Mouse (Mus musculus) forebrain, embryonic 13.5 days (tissue): ENCODE data around the gene Erp29. TPM values are rescaled to one million over a fixed set of nuclear protein-coding genes. Genes with fewer than 3 reads are reported as not detected.

Source experiments
- ATAC-seq: fragments of 200-750 bp; cut with Nextera tagmentation; 2 replicates; pipeline ENCODE4 v1.8.0; 2017
- H3K27ac ChIP-seq: fragments of 300-500 bp; sonication (generic); 2 replicates; pipeline ENCODE4 v1.5.1; 2015; ENCODE audit warnings: inconsistent platforms, mild to moderate bottlenecking, moderate library complexity
- H3K27me3 ChIP-seq: fragments of 300-500 bp; sonication (generic); 2 replicates; pipeline ENCODE4 v1.6.1; 2015; ENCODE audit warnings: mild to moderate bottlenecking, inconsistent platforms
- H3K36me3 ChIP-seq: fragments of 300-500 bp; sonication (generic); 2 replicates; pipeline ENCODE4 v1.6.1; 2015; ENCODE audit warnings: mild to moderate bottlenecking, inconsistent platforms; ENCODE audit not compliant: poor library complexity, severe bottlenecking
- H3K4me1 ChIP-seq: fragments of 300-500 bp; sonication (generic); 2 replicates; pipeline ENCODE4 v1.6.1; 2015; ENCODE audit warnings: inconsistent platforms
- H3K4me2 ChIP-seq: fragments of 300-500 bp; sonication (generic); 2 replicates; pipeline ENCODE4 v1.6.1; 2015; ENCODE audit warnings: inconsistent platforms, mild to moderate bottlenecking, moderate library complexity
- H3K4me3 ChIP-seq: fragments of 300-500 bp; sonication (generic); 2 replicates; pipeline ENCODE4 v1.5.1; 2015; ENCODE audit warnings: mild to moderate bottlenecking, inconsistent platforms
- H3K9ac ChIP-seq: fragments of 300-500 bp; sonication (generic); 2 replicates; pipeline ENCODE4 v1.6.1; 2015; ENCODE audit warnings: mild to moderate bottlenecking, inconsistent platforms
- H3K9me3 ChIP-seq: fragments of 300-500 bp; sonication (generic); replicated peaks from 2 replicates; pipeline ENCODE4 v1.6.1; 2016; ENCODE audit warnings: inconsistent platforms
- WGBS: fragments of 180-500 bp; shearing (Covaris S2); methylation state at CpG from one replicate; pipeline ENCODE4 v1.1.7; 2015; 5-methylcytosine and 5-hydroxymethylcytosine counted together
- polyA plus RNA-seq: library from polyadenylated mRNA; unstranded; fragments of >200 nt; fragmentation: Nextera tagmentation; extraction: Ambion mirVana; gene quantifications from 2 replicates; pipeline ENCODE4 v1.2.1, GENCODE M21; 2015

The Erp29 gene
- polyA plus RNA-seq, 1 experiment from 2014 or later, result 130 TPM

DNA sequence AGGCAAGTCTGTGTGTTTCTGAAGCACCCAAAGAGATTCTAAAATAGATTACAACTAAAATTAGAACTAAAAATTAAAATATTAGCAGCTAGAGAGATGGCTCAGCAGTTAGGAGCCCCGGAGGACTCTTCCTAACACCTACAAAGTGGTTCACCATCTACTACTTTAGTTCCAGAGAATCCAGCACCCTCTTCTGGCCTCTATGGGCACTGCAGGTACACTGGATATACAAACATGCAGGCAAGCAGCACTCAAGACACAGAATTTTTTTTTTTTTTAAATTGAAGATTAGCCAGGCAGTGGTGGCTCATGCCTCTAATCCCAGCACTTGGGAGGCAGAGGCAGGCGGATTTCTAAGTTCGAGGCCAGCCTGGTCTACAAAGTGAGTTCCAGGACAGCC, 8.8 kb downstream of the Erp29 start:
- Histone ChIP-seq H3K4me2 (no peak overlapping the region), H3K4me1 (no peaks in the 10 kb centered on the region), H3K27me3 (no peaks in the 10 kb centered on the region), H3K9ac (no peak overlapping the region), H3K4me3 (no peak overlapping the region), H3K27ac (no peak overlapping the region), H3K9me3 (no peaks in the 10 kb centered on the region), H3K36me3 (peaks cover 96% of the 10 kb centered on the region)
- 92% methylated on average over 3 of the region's 3 CpGs for WGBS
- ATAC-seq, result no peak

DNA sequence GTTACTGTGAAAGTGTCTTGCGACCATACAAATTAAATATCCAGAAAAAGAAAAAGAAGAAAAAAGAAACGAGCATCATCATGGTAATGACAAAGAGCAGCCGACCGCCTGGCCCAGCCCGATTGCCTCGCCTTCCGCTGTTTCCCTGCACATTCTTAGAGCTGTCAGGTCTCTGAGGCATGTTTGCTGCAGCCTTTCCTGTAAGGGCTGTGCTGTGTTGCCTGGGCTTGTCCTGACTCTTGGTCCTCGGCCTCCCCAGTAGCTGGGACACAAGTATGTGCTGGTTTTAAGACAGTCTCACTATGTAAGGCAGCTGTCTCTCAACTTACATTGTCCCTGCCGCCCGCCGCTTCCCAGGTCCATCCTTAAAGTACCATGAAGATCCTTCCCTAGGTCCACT, 13.6 kb downstream of the Erp29 start:
- no peaks in the 10 kb centered on the region for H3K4me1 ChIP-seq
- ATAC-seq, result no peak
- H3K36me3 ChIP-seq, result peaks cover 93% of the 10 kb centered on the region
- H3K4me3 ChIP-seq, result no peak overlapping the region
- no peak overlapping the region for H3K27ac ChIP-seq
- H3K9ac ChIP-seq, result no peak overlapping the region
- H3K4me2 ChIP-seq, result no peak overlapping the region
- H3K27me3 ChIP-seq, result no peaks in the 10 kb centered on the region
- WGBS, result 93% methylated on average over 11 of the region's 11 CpGs
- H3K9me3 ChIP-seq, result no peaks in the 10 kb centered on the region

DNA sequence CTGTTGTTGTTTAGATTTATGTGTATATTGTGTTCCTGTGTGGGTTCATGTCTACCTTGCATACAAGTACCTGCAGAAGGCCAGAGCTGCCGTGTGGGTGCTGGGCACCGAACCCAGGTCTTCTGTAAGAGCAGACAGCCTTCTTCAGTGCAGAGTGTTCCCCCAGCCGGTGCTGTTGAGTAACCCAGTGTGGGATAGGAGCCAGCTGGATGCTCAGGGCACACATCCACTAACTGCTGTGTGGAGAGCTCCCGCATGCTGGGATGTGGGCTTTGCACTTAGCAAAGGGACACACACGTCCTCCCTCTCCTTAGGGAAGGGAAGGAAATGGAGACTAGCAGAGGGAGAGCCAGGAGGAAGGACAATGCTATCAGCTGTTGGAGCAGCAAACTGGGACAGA, 14.2 kb downstream of the Erp29 start:
- Histone ChIP-seq H3K9me3 (no peaks in the 10 kb centered on the region), H3K36me3 (peaks cover 93% of the 10 kb centered on the region)
- ATAC-seq, result no peak

DNA sequence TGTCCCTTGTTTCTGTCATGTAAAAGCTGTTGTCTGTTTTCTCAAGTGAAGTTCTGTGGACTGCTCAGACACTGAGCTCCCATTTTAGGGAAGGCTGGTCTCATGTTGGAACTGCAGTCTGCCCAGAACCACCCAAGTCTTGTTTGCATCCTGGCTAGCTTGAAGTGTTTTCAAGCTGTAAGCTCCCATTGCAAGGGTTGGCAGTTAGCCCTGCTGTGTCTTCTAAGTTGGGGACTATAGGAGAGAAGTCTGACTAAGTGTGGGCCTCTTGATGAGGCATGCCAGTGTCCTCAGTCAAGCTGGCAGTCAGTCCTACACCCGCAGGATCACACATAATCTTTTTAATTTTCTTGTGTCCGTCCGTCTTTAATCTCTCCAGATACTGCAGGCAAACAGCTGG, 23.4 kb downstream of the Erp29 start:
- no peaks in the 10 kb centered on the region for H3K27me3 ChIP-seq
- 96% methylated on average over 3 of the region's 3 CpGs for WGBS
- peaks cover 100% of the 10 kb centered on the region for H3K36me3 ChIP-seq
- H3K9me3 ChIP-seq, result no peaks in the 10 kb centered on the region
- no peak overlapping the region for H3K4me3 ChIP-seq
- no peak overlapping the region for H3K4me2 ChIP-seq
- no peak overlapping the region for H3K9ac ChIP-seq
- no peaks in the 10 kb centered on the region for H3K4me1 ChIP-seq
- H3K27ac ChIP-seq, result no peak overlapping the region
- ATAC-seq, result no peak

More for the DNA sequence above, 14.2 kb downstream of the Erp29 start:
- Histone ChIP-seq H3K4me2 (no peak overlapping the region), H3K4me1 (no peaks in the 10 kb centered on the region), H3K9ac (no peak overlapping the region), H3K27me3 (no peaks in the 10 kb centered on the region), H3K4me3 (no peak overlapping the region), H3K27ac (no peak overlapping the region)
- WGBS, result 90% methylated on average over 5 of the region's 5 CpGs

DNA sequence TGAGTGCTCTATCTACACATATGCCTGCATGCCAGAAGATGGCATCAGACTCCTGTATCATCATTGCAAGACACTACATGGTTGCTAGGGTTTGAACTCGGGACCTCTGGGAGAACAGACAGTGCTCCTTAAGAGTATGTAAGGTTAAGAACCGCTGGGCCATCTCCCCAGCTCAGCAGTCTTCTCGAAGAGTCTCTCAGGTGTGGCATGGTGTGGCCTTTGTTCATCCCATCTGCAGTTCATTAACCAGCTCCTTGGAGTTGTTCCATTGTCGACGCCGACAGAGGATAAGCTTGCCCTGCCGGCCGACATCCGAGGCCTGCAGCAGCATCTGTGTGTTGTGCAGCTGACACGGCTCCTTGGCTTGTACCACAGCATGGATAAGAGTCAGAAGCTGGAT, 29.0 kb downstream of the Erp29 start:
- no peaks in the 10 kb centered on the region for H3K9me3 ChIP-seq
- H3K9ac ChIP-seq, result no peak overlapping the region
- no peaks in the 10 kb centered on the region for H3K27me3 ChIP-seq
- 92% methylated on average over 10 of the region's 10 CpGs for WGBS
- H3K27ac ChIP-seq, result no peak overlapping the region
- ATAC-seq, result no peak
- peaks cover 98% of the 10 kb centered on the region for H3K36me3 ChIP-seq
- no peaks in the 10 kb centered on the region for H3K4me1 ChIP-seq
- no peak overlapping the region for H3K4me2 ChIP-seq
- no peak overlapping the region for H3K4me3 ChIP-seq

DNA sequence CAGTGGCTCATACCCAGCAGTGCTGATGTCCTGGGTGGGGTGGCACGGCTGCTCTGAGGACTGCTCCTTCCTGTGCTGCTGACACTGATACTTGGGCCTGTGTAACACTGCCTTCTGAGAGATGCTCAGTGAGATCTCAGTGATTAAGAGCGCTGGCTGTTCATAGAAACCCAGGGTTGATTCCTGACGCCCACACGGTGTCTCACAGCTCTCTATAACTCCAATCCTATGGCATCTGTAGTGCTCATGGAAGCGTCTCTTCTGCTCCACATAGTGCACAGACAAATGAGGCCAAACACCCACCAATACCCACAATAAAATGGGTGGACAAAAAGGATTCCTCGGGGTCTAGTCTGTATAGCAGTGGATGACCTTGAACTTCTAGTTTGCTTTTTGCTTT, 29.5 kb downstream of the Erp29 start:
- no peaks in the 10 kb centered on the region for H3K27me3 ChIP-seq
- ATAC-seq, result no peak
- H3K4me2 ChIP-seq, result no peak overlapping the region
- H3K9me3 ChIP-seq, result no peaks in the 10 kb centered on the region
- peaks cover 98% of the 10 kb centered on the region for H3K36me3 ChIP-seq
- H3K4me1 ChIP-seq, result no peaks in the 10 kb centered on the region
- H3K27ac ChIP-seq, result no peak overlapping the region
- no peak overlapping the region for H3K4me3 ChIP-seq
- no peak overlapping the region for H3K9ac ChIP-seq
- 93% methylated on average over 6 of the region's 6 CpGs for whole genome bisulfite sequencing

DNA sequence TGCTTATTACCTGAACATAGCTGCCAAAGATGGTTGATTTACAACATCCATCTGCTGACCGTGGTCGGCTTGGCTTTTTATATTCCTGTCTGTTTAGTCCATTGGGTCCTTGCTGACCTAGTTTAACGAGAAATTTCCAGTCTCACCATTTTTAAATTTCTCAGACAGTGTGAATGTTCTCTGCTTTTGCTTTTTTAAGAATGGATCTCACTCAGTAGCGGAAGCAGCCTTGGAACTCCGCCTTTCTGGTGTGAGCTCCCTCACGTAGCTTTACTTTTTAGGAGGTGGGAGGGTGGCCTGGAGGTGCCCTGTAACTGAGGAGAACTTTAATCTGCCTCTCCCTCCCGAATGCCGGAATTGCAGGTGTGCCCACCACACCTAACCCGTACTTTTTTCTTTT, 31.6 kb downstream of the Erp29 start:
- no peak overlapping the region for H3K9ac ChIP-seq
- H3K9me3 ChIP-seq, result no peaks in the 10 kb centered on the region
- no peaks in the 10 kb centered on the region for H3K27me3 ChIP-seq
- H3K27ac ChIP-seq, result no peak overlapping the region
- H3K4me2 ChIP-seq, result no peak overlapping the region
- no peak for ATAC-seq
- 94% methylated on average over 9 of the region's 9 CpGs for WGBS
- H3K36me3 ChIP-seq, result peaks cover 98% of the 10 kb centered on the region
- H3K4me1 ChIP-seq, result no peaks in the 10 kb centered on the region
- no peak overlapping the region for H3K4me3 ChIP-seq

DNA sequence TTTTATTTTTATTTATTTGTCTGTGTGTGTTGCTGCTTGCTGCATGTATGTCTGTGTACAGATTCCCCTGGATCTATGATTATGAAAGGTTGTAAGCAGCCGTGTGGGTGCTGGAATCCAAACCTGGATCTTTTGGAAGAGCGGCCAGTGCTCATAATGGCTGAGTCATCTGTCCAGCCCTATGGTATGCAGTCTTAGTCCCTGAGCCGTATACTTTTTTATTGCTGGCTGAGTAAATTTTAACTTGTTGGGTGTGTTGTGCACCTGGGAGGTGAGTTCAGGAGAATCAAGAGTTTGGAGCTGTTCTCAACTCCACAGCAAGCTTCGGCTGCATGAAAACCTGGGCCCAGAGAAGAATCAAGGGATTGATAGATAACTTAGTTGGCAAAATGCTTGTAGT, 41.3 kb downstream of the Erp29 start:
- H3K27ac ChIP-seq, result no peak overlapping the region
- ATAC-seq, result no peak
- H3K4me2 ChIP-seq, result no peak overlapping the region
- no peaks in the 10 kb centered on the region for H3K4me1 ChIP-seq
- H3K9me3 ChIP-seq, result no peaks in the 10 kb centered on the region
- no peak overlapping the region for H3K9ac ChIP-seq
- H3K4me3 ChIP-seq, result no peak overlapping the region
- H3K27me3 ChIP-seq, result no peaks in the 10 kb centered on the region
- peaks cover 91% of the 10 kb centered on the region for H3K36me3 ChIP-seq
- WGBS, result 94% methylated on average over 4 of the region's 4 CpGs

DNA sequence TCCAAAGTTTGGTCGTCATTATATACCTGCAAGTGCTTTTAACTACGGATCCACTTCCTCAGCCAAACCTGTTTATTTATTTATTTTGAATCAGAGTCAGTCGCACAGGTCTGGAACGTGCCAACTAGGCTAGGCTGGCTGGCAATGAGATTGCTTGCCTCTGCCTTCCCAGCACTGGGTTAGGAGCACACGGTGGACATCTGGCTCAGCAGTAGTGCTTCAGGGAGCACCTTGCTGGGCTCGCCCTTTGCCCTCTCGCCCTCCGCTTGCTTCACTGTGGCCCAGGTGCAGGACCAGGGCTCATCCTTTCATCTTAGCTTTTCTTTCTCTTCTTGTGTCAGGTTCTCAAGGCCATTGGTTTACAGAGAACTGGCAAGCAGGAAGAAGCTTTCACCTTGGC, 44.5 kb downstream of the Erp29 start:
- Histone ChIP-seq H3K27me3 (no peaks in the 10 kb centered on the region), H3K36me3 (peaks cover 62% of the 10 kb centered on the region), H3K27ac (no peak overlapping the region), H3K4me2 (no peak overlapping the region), H3K4me1 (no peaks in the 10 kb centered on the region), H3K9me3 (no peaks in the 10 kb centered on the region), H3K4me3 (no peak overlapping the region), H3K9ac (no peak overlapping the region)
- ATAC-seq, result no peak
- WGBS, result 93% methylated on average over 8 of the region's 8 CpGs

DNA sequence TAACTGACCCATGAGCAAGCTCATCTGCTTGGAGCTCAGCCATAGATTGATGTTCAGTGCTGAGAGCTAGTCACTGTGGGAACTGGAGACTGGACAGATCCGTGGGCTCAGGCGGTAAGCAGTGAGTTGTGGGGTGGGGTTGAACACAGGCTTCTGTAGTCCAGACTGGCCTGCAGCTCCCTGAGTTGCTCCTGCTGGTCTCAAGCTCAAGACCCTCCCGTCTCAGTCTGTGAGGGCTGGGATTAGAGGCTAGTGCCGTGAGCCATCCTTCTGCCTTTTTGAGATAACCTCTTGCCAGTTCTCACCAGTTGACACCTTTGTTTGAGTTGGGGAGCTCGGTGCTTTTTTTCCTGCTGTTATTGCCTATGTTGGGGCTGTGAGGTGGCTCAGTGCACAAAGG, 51.5 kb downstream of the Erp29 start:
- Histone ChIP-seq H3K4me2 (no peak overlapping the region), H3K4me3 (no peak overlapping the region), H3K27ac (no peak overlapping the region), H3K4me1 (peaks cover 20% of the 10 kb centered on the region), H3K9ac (no peak overlapping the region), H3K9me3 (no peaks in the 10 kb centered on the region), H3K36me3 (peaks cover 16% of the 10 kb centered on the region; the same call in 1 of the 2 replicates), H3K27me3 (no peaks in the 10 kb centered on the region)
- 93% methylated on average over 5 of the region's 5 CpGs for WGBS
- ATAC-seq, result no peak

DNA sequence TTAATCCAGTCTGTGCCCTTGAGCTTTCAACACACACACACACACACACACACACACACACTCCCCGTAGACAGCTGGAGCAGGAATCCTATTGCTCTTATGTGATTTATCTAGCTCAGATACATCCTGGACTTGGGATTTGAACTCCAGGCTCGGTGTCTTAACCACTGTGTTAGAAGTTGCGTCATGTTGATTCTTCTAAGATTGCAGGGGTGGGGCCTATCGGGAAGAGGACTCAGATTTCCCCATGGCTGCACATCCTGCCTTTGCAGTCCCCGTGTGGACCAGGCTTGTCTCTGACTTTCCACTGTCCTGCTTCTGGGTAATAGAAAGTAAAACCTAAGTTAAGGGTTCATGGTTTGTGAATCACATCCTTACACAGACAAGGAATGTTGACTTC, 52.2 kb downstream of the Erp29 start:
- ATAC-seq, result no peak
- WGBS, result 88% methylated on average over 5 of the region's 5 CpGs
- no peaks in the 10 kb centered on the region for H3K9me3 ChIP-seq

DNA sequence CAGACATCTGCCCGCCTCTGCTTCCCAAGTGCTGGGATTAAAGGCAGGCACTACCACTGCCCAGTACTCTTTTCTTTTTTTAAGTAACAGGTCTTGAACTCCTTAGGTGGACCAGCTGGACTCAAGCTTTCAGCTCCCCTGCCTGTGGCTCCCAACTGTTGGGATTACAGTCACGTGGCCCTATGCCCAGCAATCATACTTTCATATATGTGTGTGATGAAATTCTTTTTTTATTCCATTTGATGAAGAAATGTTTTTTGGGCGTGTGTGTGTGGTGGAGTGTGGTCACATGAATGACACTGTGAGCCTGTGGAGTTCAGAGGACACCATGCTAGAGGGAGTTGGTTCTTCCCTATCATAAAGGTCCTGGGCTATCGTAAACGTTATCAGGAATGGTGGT, 52.8 kb downstream of the Erp29 start:
- H3K27ac ChIP-seq, result no peak overlapping the region
- no peaks in the 10 kb centered on the region for H3K27me3 ChIP-seq
- H3K4me1 ChIP-seq, result peaks cover 20% of the 10 kb centered on the region
- WGBS, result 92% methylated on average over 5 of the region's 5 CpGs
- peak overlapping the region; percentile 94; the same call in 1 of the 2 replicates for H3K4me3 ChIP-seq
- peak overlapping the region; percentile 96 for H3K4me2 ChIP-seq
- H3K36me3 ChIP-seq, result peaks cover 16% of the 10 kb centered on the region; the same call in 1 of the 2 replicates
- H3K9me3 ChIP-seq, result no peaks in the 10 kb centered on the region
- ATAC-seq, result no peak
- H3K9ac ChIP-seq, result peak overlapping the region; percentile 86; the same call in 1 of the 2 replicates

More for the DNA sequence above, 52.2 kb downstream of the Erp29 start:
- Histone ChIP-seq H3K27ac (no peak overlapping the region), H3K4me2 (no peak overlapping the region), H3K9ac (no peak overlapping the region), H3K4me3 (no peak overlapping the region), H3K27me3 (no peaks in the 10 kb centered on the region), H3K36me3 (peaks cover 16% of the 10 kb centered on the region; the same call in 1 of the 2 replicates), H3K4me1 (peaks cover 20% of the 10 kb centered on the region)

DNA sequence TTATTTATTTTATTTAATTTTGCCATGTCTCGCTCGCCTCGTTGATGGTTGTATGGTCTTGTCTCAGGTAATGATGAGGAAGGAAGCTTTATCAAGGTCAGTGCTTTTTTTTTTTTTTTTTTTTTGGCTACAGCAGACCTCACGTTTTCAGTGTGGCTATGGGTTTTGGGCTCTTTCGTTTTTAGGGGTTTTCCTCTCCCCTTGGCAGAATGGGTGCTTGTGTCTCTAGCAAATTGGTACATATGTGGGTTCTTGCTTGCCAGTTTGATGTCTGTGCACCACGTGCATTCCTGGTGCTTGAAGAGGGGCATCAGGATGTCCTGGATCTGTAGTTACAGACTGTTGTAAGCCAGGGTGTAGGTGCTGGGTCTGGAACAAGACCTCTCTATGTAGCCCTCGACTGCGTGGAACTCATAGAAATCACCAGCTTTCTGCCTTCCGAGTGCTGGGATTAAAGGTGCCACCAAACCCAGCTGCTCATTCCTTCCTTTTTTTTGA, 53.3 kb downstream of the Erp29 start:
- no peaks in the 10 kb centered on the region for H3K9me3 ChIP-seq
- H3K36me3 ChIP-seq, result peaks cover 16% of the 10 kb centered on the region; the same call in 1 of the 2 replicates
- peak overlapping the region; percentile 96 for H3K4me2 ChIP-seq
- ATAC-seq, result no peak
- peak overlapping the region; percentile 94 for H3K4me3 ChIP-seq
- no peaks in the 10 kb centered on the region for H3K27me3 ChIP-seq
- H3K27ac ChIP-seq, result no peak overlapping the region
- H3K4me1 ChIP-seq, result peaks cover 20% of the 10 kb centered on the region
- WGBS, result 59% methylated on average over 9 of the region's 9 CpGs
- peak overlapping the region; percentile 86 for H3K9ac ChIP-seq
